In the genomic region with DNA sequence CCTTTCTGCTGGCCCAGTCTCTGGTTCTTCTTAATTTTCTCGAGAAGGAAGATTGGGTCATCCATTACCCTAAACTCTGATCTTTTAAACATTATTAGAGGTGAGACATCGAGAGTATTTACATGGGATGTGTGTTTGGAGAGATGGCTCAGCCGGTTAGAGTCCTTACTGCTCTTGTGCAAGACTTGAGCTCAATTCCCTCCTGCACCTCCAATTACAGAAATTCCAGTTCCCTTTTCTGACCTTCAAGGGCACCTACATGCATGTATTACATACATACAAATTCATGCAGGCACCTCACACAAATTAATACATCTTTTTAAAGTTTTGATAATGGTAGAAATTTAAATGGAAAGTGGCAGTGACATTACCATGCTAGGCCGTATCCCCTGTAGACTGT, we compare ENCODE assay signal across 24 mouse cellular contexts. TPM values are rescaled to one million over a fixed set of nuclear protein-coding genes. Genes with fewer than 3 reads are reported as not detected.
A peak's percentile ranks its signal among the peaks of the same experiment; 100 is the strongest.
DNase-seq lines count a peak whose midpoint lies in the region; ATAC-seq and TF ChIP-seq lines count a peak whose summit lies in the region.
"Had no signal": no experiment of that assay in that cellular context is flagged by ENCODE, and none has a peak within 500 bp of the region (broad histone marks: within the 10 kb centered on the region; RNA-seq: fewer than 3 reads in every experiment).

No protein-coding gene starts in this region.

- H3K4me1 ChIP-seq in liver, postnatal 0 days (ENCODE audit: insufficient read depth) = no peaks in the 10 kb centered on the region; the same call in 1 of the 2 replicates
- H3K4me1 ChIP-seq in liver, embryonic 11.5 days (replicated peaks; ENCODE audit: control insufficient read depth, insufficient read depth, low read length) = no peaks in the 10 kb centered on the region

- H3K4me3 ChIP-seq in gastrocnemius, adult 2 months = no peak overlapping the region
- no peak overlapping the region for H3K4me3 ChIP-seq in liver, postnatal 0 days (ENCODE audit: low read depth, low read length)
- no peak overlapping the region for H3K4me3 ChIP-seq in liver, embryonic 11.5 days (ENCODE audit: low read depth, low read length)
- H3K4me3 ChIP-seq: embryonic facial prominence, embryonic 10.5 days; embryonic facial prominence, embryonic 12.5 days; forebrain, embryonic 13.5 days; forebrain, embryonic 15.5 days had no signal

- no peaks in the 10 kb centered on the region for H3K9me3 ChIP-seq in liver, postnatal 0 days (ENCODE audit: low read length)
- H3K9me3 ChIP-seq in liver, embryonic 11.5 days (ENCODE audit: control insufficient read depth, low read length) = no peaks in the 10 kb centered on the region
- H3K9me3 ChIP-seq: embryonic facial prominence, embryonic 10.5 days; embryonic facial prominence, embryonic 12.5 days; forebrain, embryonic 13.5 days; forebrain, embryonic 15.5 days; G1E had no signal

- peak overlapping the region; percentile 63 for H3K27ac ChIP-seq in gastrocnemius, adult 2 months
- H3K27ac ChIP-seq in liver, postnatal 0 days (ENCODE audit: low read depth) = no peak overlapping the region
- no peak overlapping the region for H3K27ac ChIP-seq in liver, embryonic 11.5 days (ENCODE audit: low read depth, low read length)
- H3K27ac ChIP-seq: embryonic facial prominence, embryonic 10.5 days; embryonic facial prominence, embryonic 12.5 days; forebrain, embryonic 13.5 days; forebrain, embryonic 15.5 days had no signal

- H3K9ac ChIP-seq in liver, postnatal 0 days (replicated peaks) = no peak overlapping the region
- no peak overlapping the region for H3K9ac ChIP-seq in liver, embryonic 11.5 days (ENCODE audit: low read depth, low read length)
- H3K9ac ChIP-seq: embryonic facial prominence, embryonic 12.5 days; forebrain, embryonic 13.5 days; forebrain, embryonic 15.5 days had no signal

- intact Hi-C loops in gastrocnemius, adult 2 months (cut with DNase I) = no loop called here

- no peak for TF ChIP-seq CTCF in gastrocnemius, adult 2 months (IDR thresholded peaks at IDR 0.05)
- no peak for TF ChIP-seq CTCF in liver, postnatal 0 days (IDR thresholded peaks at IDR 0.05; ENCODE audit: low read depth)

- TF ChIP-seq EP300 in liver, postnatal 0 days (IDR thresholded peaks at IDR 0.05; ENCODE audit: low read depth) = no peak

- no peaks in the 10 kb centered on the region; the same call in 1 of the 2 replicates for H3K36me3 ChIP-seq in liver, postnatal 0 days (replicated peaks; ENCODE audit: insufficient read depth, low read length)
- no peaks in the 10 kb centered on the region for H3K36me3 ChIP-seq in liver, embryonic 11.5 days (ENCODE audit: control insufficient read depth, insufficient read depth, low read length)
- H3K36me3 ChIP-seq: embryonic facial prominence, embryonic 10.5 days; forebrain, embryonic 15.5 days; G1E had no signal

- H3K4me2 ChIP-seq in liver, postnatal 0 days (ENCODE audit: low read depth, low read length) = no peak overlapping the region
- no peak overlapping the region for H3K4me2 ChIP-seq in liver, embryonic 11.5 days
- H3K4me2 ChIP-seq: embryonic facial prominence, embryonic 12.5 days; forebrain, embryonic 13.5 days; forebrain, embryonic 15.5 days had no signal

- ATAC-seq in liver, postnatal 0 days = peak; percentile 40
- no peak for ATAC-seq in liver, embryonic 11.5 days (replicated peaks; ENCODE audit: low FRiP score)
- ATAC-seq in megakaryocyte progenitor cell, adult 5-6 weeks (replicated peaks; ENCODE audit: poor library complexity) = peak; percentile 62
- ATAC-seq: activated CD4-positive, CD25-positive, alpha-beta regulatory T cell, adult 4 months; CD4-positive, CD25-positive, alpha-beta regulatory T cell, adult 4 months; forebrain, embryonic 13.5 days; forebrain, embryonic 15.5 days; Patski had no signal

- no peaks in the 10 kb centered on the region for H3K27me3 ChIP-seq in liver, postnatal 0 days (ENCODE audit: insufficient read depth, low read length)
- H3K27me3 ChIP-seq in liver, embryonic 11.5 days (replicated peaks; ENCODE audit: control insufficient read depth, insufficient read depth, low read length) = no peaks in the 10 kb centered on the region
- H3K27me3 ChIP-seq: CH12.LX; embryonic facial prominence, embryonic 12.5 days; forebrain, embryonic 13.5 days; forebrain, embryonic 15.5 days; Patski had no signal

- DNase-seq in gastrocnemius, adult 2 months = no peak
- DNase-seq in gastrocnemius, postnatal 25 days = no peak
- DNase-seq in liver, postnatal 0 days = no peak
- no peak for DNase-seq in liver, embryonic 11.5 days (ENCODE audit: low spot score)
- no peak for DNase-seq in urinary bladder, postnatal 4 days (ENCODE audit: low spot score in 2 of 2)
- DNase-seq: adrenal gland, adult 8-10 months; adrenal gland, postnatal 14 days; adrenal gland, postnatal 36 days; B cell, adult 2 months; cerebellum, adult 11-12 months; cerebellum, adult 2 months; cerebellum, adult 9-10 months; cerebellum, postnatal 10 days; cerebellum, postnatal 25 days had no signal

- WGBS in liver, postnatal 0 days (ENCODE audit: insufficient replicate concordance) = 61% methylated on average over 4 of the region's 4 CpGs
- 75% methylated on average over 4 of the region's 4 CpGs for WGBS in liver, embryonic 11.5 days

RNA-seq across cellular contexts. Expression of a gene that starts 22.5 kb away (rescaled TPM):
- 10 to 100 TPM; 45.7 to 51.6 TPM for total RNA-seq in gastrocnemius, adult 2 months (2021)
- total RNA-seq in gastrocnemius, postnatal 25 days (2021) = 10 to 100 TPM; 45.8 to 68.3 TPM
- 178 and 181 TPM in 2 replicates for polyA plus RNA-seq in liver, postnatal 0 days (2015; fragmentation: Nextera tagmentation; extraction: Ambion mirVana)
- 58.3 and 61.4 TPM in 2 replicates for polyA plus RNA-seq in liver, embryonic 11.5 days (2014; fragmentation: Nextera tagmentation; extraction: Ambion mirVana)
- 41.5 and 42.1 TPM in 2 replicates for total RNA-seq in megakaryocyte progenitor cell, adult 5-6 weeks (2015)
- 39.9 and 43.1 TPM in 2 replicates for total RNA-seq in megakaryocyte progenitor cell, adult 5-6 weeks (2017)
